Mouse (Mus musculus): ENCODE results near the gene Mtf1. TPM values are rescaled to one million over a fixed set of nuclear protein-coding genes. Genes with fewer than 3 reads are reported as not detected.

Mtf1 gene
- total and polyA plus RNA-seq, 2 experiments from 2014 or later, result 7.0 to 24.7 TPM

- WGBS, result 76% methylated on average over 2 of the region's 2 CpGs
Observed at GRCm38 (mm10) chr4:124773449-124773848, 28.5 kb upstream of the Mtf1 start.

GRCm38 (mm10) chr4:124773995-124774394, 27.9 kb upstream of the Mtf1 start:
- Histone ChIP-seq H3K36me3 (ENCODE audit: insufficient read depth, low read length) (peaks cover 7% of the 10 kb centered on the region), H3K27ac (ENCODE audit: low read depth, low read length) (no peak overlapping the region), H3K4me2 (ENCODE audit: low read depth, low read length, poor library complexity, severe bottlenecking) (no peak overlapping the region), H3K27me3 (ENCODE audit: insufficient read depth, low read length) (no peaks in the 10 kb centered on the region), H3K4me1 (ENCODE audit: insufficient read depth, low read length) (no peaks in the 10 kb centered on the region), H3K9ac (replicated peaks; ENCODE audit: low read length, poor library complexity, severe bottlenecking) (no peak overlapping the region), H3K9me3 (ENCODE audit: low read length) (no peaks in the 10 kb centered on the region), H3K4me3 (ENCODE audit: low read depth, low read length) (no peak overlapping the region)
- TF ChIP-seq CTCF (IDR thresholded peaks at IDR 0.05), result no peak
- DNase-seq (ENCODE audit: low spot score) (no peak), ATAC-seq (ENCODE audit: low FRiP score) (no peak)
- 93% methylated on average over 6 of the region's 6 CpGs for WGBS

More at GRCm38 (mm10) chr4:124773449-124773848, 28.5 kb upstream of the Mtf1 start:
- Histone ChIP-seq H3K27ac (ENCODE audit: low read depth, low read length) (no peak overlapping the region), H3K4me3 (ENCODE audit: low read depth, low read length) (no peak overlapping the region), H3K4me1 (ENCODE audit: insufficient read depth, low read length) (no peaks in the 10 kb centered on the region), H3K36me3 (ENCODE audit: insufficient read depth, low read length) (0 out of 2 replicates have a peak, but pooled peaks cover 3% of the 10 kb centered on the region), H3K9ac (replicated peaks; ENCODE audit: low read length, poor library complexity, severe bottlenecking) (no peak overlapping the region), H3K9me3 (ENCODE audit: low read length) (no peaks in the 10 kb centered on the region), H3K4me2 (ENCODE audit: low read depth, low read length, poor library complexity, severe bottlenecking) (no peak overlapping the region), H3K27me3 (ENCODE audit: insufficient read depth, low read length) (no peaks in the 10 kb centered on the region)
- no peak for TF ChIP-seq CTCF (IDR thresholded peaks at IDR 0.05)
- DNase-seq (ENCODE audit: low spot score) (no peak), ATAC-seq (ENCODE audit: low FRiP score) (no peak)

- Histone ChIP-seq H3K36me3 (ENCODE audit: insufficient read depth, low read length) (peaks cover 11% of the 10 kb centered on the region), H3K9ac (replicated peaks; ENCODE audit: low read length, poor library complexity, severe bottlenecking) (no peak overlapping the region), H3K9me3 (ENCODE audit: low read length) (no peaks in the 10 kb centered on the region), H3K27me3 (ENCODE audit: insufficient read depth, low read length) (no peaks in the 10 kb centered on the region), H3K4me3 (ENCODE audit: low read depth, low read length) (no peak overlapping the region), H3K4me1 (ENCODE audit: insufficient read depth, low read length) (no peaks in the 10 kb centered on the region), H3K4me2 (ENCODE audit: low read depth, low read length, poor library complexity, severe bottlenecking) (no peak overlapping the region), H3K27ac (ENCODE audit: low read depth, low read length) (no peak overlapping the region)
- WGBS, result 72% methylated on average over 2 of the region's 2 CpGs
- no peak for TF ChIP-seq CTCF (IDR thresholded peaks at IDR 0.05)
- no peak for DNase-seq (ENCODE audit: low spot score)
- ATAC-seq (ENCODE audit: low FRiP score), result no peak
Observed at GRCm38 (mm10) chr4:124774429-124774828, 27.5 kb upstream of the Mtf1 start.

- 83% methylated on average over 7 of the region's 7 CpGs for WGBS
- no peak for ATAC-seq (ENCODE audit: low FRiP score)
Observed at GRCm38 (mm10) chr4:124781361-124781760, 20.5 kb upstream of the Mtf1 start.

GRCm38 (mm10) chr4:124782395-124782794, 19.5 kb upstream of the Mtf1 start:
- Histone ChIP-seq H3K27me3 (ENCODE audit: insufficient read depth, low read length) (no peaks in the 10 kb centered on the region), H3K4me2 (ENCODE audit: low read depth, low read length, poor library complexity, severe bottlenecking) (no peak overlapping the region), H3K9ac (replicated peaks; ENCODE audit: low read length, poor library complexity, severe bottlenecking) (no peak overlapping the region), H3K4me1 (ENCODE audit: insufficient read depth, low read length) (no peaks in the 10 kb centered on the region), H3K9me3 (ENCODE audit: low read length) (no peaks in the 10 kb centered on the region), H3K36me3 (ENCODE audit: insufficient read depth, low read length) (peaks cover 70% of the 10 kb centered on the region), H3K4me3 (ENCODE audit: low read depth, low read length) (no peak overlapping the region), H3K27ac (ENCODE audit: low read depth, low read length) (no peak overlapping the region)
- 96% methylated on average over 8 of the region's 8 CpGs for WGBS
- DNase-seq (ENCODE audit: low spot score) (no peak), ATAC-seq (ENCODE audit: low FRiP score) (no peak)
- TF ChIP-seq CTCF (IDR thresholded peaks at IDR 0.05), result no peak

More at GRCm38 (mm10) chr4:124781361-124781760, 20.5 kb upstream of the Mtf1 start:
- H3K9ac ChIP-seq (replicated peaks; ENCODE audit: low read length, poor library complexity, severe bottlenecking), result no peak overlapping the region
- no peak for DNase-seq (ENCODE audit: low spot score)
- H3K27me3 ChIP-seq (ENCODE audit: insufficient read depth, low read length), result no peaks in the 10 kb centered on the region
- H3K36me3 ChIP-seq (ENCODE audit: insufficient read depth, low read length), result peaks cover 63% of the 10 kb centered on the region
- no peak overlapping the region for H3K4me3 ChIP-seq (ENCODE audit: low read depth, low read length)
- no peaks in the 10 kb centered on the region for H3K4me1 ChIP-seq (ENCODE audit: insufficient read depth, low read length)
- no peaks in the 10 kb centered on the region for H3K9me3 ChIP-seq (ENCODE audit: low read length)
- TF ChIP-seq CTCF (IDR thresholded peaks at IDR 0.05), result no peak
- H3K27ac ChIP-seq (ENCODE audit: low read depth, low read length), result no peak overlapping the region
- no peak overlapping the region for H3K4me2 ChIP-seq (ENCODE audit: low read depth, low read length, poor library complexity, severe bottlenecking)

GRCm38 (mm10) chr4:124783937-124784336, 18.0 kb upstream of the Mtf1 start:
- Histone ChIP-seq H3K27me3 (ENCODE audit: insufficient read depth, low read length) (no peaks in the 10 kb centered on the region), H3K27ac (ENCODE audit: low read depth, low read length) (no peak overlapping the region), H3K4me2 (ENCODE audit: low read depth, low read length, poor library complexity, severe bottlenecking) (no peak overlapping the region), H3K36me3 (ENCODE audit: insufficient read depth, low read length) (peaks cover 74% of the 10 kb centered on the region), H3K9me3 (ENCODE audit: low read length) (no peaks in the 10 kb centered on the region), H3K4me3 (ENCODE audit: low read depth, low read length) (no peak overlapping the region), H3K4me1 (ENCODE audit: insufficient read depth, low read length) (no peaks in the 10 kb centered on the region), H3K9ac (replicated peaks; ENCODE audit: low read length, poor library complexity, severe bottlenecking) (no peak overlapping the region)
- TF ChIP-seq CTCF (IDR thresholded peaks at IDR 0.05), result no peak
- DNase-seq (ENCODE audit: low spot score), result no peak
- WGBS, result 92% methylated on average over 8 of the region's 8 CpGs
- ATAC-seq (ENCODE audit: low FRiP score), result no peak
